Mouse (Mus musculus) liver, embryonic 14.5 days (tissue): ENCODE results near the gene Poldip3.

Experiments used
- CTCF ChIP-seq: IDR thresholded peaks from 2 replicates; pipeline ENCODE4 v1.5.1; 2016; ENCODE audit warnings: antibody characterized with exemption, low read depth, control low read depth
- EP300 ChIP-seq: IDR thresholded peaks from 2 replicates; pipeline ENCODE4 v1.6.1; 2016; ENCODE audit warnings: antibody characterized with exemption, low read depth

GRCm38 (mm10) chr15:83100332-83100662, 48.9 kb downstream of the Poldip3 start:
- no peak for TF ChIP-seq EP300
- TF ChIP-seq CTCF: no peak
